Mouse (Mus musculus) small intestine, adult 2 months (tissue): ENCODE measurements around the gene Plscr1. TPM values are rescaled to one million over a fixed set of nuclear protein-coding genes. Genes with fewer than 3 reads are reported as not detected.

ENCODE experiments used
- H3K27ac ChIP-seq: fragments of 200-500 bp; 2 replicates; pipeline ENCODE4 v1.5.1; 2012; ENCODE audit warnings: low read depth, low read length, control low read depth, inconsistent platforms; ENCODE audit not compliant: insufficient read depth
- H3K27me3 ChIP-seq: fragments of 200-500 bp; 2 replicates; pipeline ENCODE4 v1.6.1; 2012; ENCODE audit warnings: mild to moderate bottlenecking, moderate library complexity, low read length, inconsistent platforms; ENCODE audit not compliant: control insufficient read depth, insufficient read depth
- H3K36me3 ChIP-seq: fragments of 200-500 bp; 2 replicates; pipeline ENCODE4 v1.6.1; 2012; ENCODE audit warnings: mild to moderate bottlenecking, low read length, control low read depth, inconsistent platforms; ENCODE audit not compliant: control insufficient read depth, insufficient read depth
- H3K4me1 ChIP-seq: fragments of 200-500 bp; 2 replicates; pipeline ENCODE4 v1.6.1; 2012; ENCODE audit warnings: low read length, inconsistent platforms, mixed read lengths; ENCODE audit not compliant: control insufficient read depth, insufficient read depth, insufficient read length
- H3K4me3 ChIP-seq: fragments of 200-500 bp; 2 replicates; pipeline ENCODE4 v1.5.1; 2012; ENCODE audit warnings: low read depth, mild to moderate bottlenecking, control low read depth, inconsistent platforms, low read length, moderate library complexity
- CTCF ChIP-seq: fragments of 200-500 bp; IDR thresholded peaks from 2 replicates; pipeline ENCODE4 v1.5.1; 2012; ENCODE audit warnings: low read depth, mild to moderate bottlenecking, control low read depth, inconsistent platforms, low read length, moderate library complexity, mixed read lengths; ENCODE audit not compliant: insufficient replicate concordance, insufficient read length; ENCODE audit errors: extremely low read depth
- POLR2A ChIP-seq: fragments of 200-500 bp; IDR thresholded peaks from 2 replicates; pipeline ENCODE4 v1.6.1; 2012; ENCODE audit warnings: low read depth, mild to moderate bottlenecking, control low read depth, inconsistent platforms, low read length, moderate library complexity
- WGBS: fragments of 180-500 bp; shearing (Covaris S2); methylation state at CpG from one replicate; pipeline ENCODE4 v1.1.7; 2018; 5-methylcytosine and 5-hydroxymethylcytosine counted together
- polyA plus RNA-seq: library from polyadenylated mRNA; depleted of rRNA; stranded (reverse); fragments of >200 nt; gene quantifications from 2 replicates; pipeline ENCODE4 v1.2.3, GENCODE M21; 2012

The Plscr1 gene
- polyA plus RNA-seq, 1 experiment, result 14.0 TPM

GRCm38 (mm10) chr9:92280048-92280447 is 30.5 kb downstream of the Plscr1 start:
- H3K27me3 ChIP-seq, result no peaks in the 10 kb centered on the region
- no peak overlapping the region for H3K4me3 ChIP-seq
- 82% methylated on average over 1 of the region's 1 CpGs for WGBS
- H3K27ac ChIP-seq, result no peak overlapping the region
- H3K36me3 ChIP-seq, result no peaks in the 10 kb centered on the region
- H3K4me1 ChIP-seq, result no peaks in the 10 kb centered on the region
- TF ChIP-seq CTCF (no peak), POLR2A (no peak)

- Histone ChIP-seq H3K4me3 (no peak overlapping the region), H3K27ac (no peak overlapping the region), H3K27me3 (no peaks in the 10 kb centered on the region; the same call in 1 of the 2 replicates), H3K36me3 (no peaks in the 10 kb centered on the region), H3K4me1 (no peaks in the 10 kb centered on the region)
- TF ChIP-seq POLR2A (no peak), CTCF (no peak)
- WGBS, result 80% methylated on average over 7 of the region's 7 CpGs
Observed at GRCm38 (mm10) chr9:92282563-92283171, 33.1 kb downstream of the Plscr1 start.

GRCm38 (mm10) chr9:92289675-92290074 is 40.1 kb downstream of the Plscr1 start:
- Histone ChIP-seq H3K4me3 (no peak overlapping the region), H3K27ac (no peak overlapping the region), H3K36me3 (no peaks in the 10 kb centered on the region), H3K4me1 (no peaks in the 10 kb centered on the region), H3K27me3 (peaks cover 10% of the 10 kb centered on the region)
- TF ChIP-seq POLR2A (no peak), CTCF (no peak)
- 67% methylated on average over 3 of the region's 3 CpGs for WGBS

GRCm38 (mm10) chr9:92292169-92292568 is 42.6 kb downstream of the Plscr1 start:
- H3K27me3 ChIP-seq, result peaks cover 10% of the 10 kb centered on the region
- 89% methylated on average over 2 of the region's 2 CpGs for WGBS
- H3K4me3 ChIP-seq, result no peak overlapping the region
- no peaks in the 10 kb centered on the region for H3K4me1 ChIP-seq
- H3K36me3 ChIP-seq, result no peaks in the 10 kb centered on the region
- no peak for TF ChIP-seq POLR2A
- no peak for TF ChIP-seq CTCF
- H3K27ac ChIP-seq, result no peak overlapping the region

- Histone ChIP-seq H3K4me3 (no peak overlapping the region), H3K36me3 (no peaks in the 10 kb centered on the region), H3K27ac (no peak overlapping the region), H3K27me3 (peaks cover 10% of the 10 kb centered on the region), H3K4me1 (no peaks in the 10 kb centered on the region)
- TF ChIP-seq CTCF (no peak), POLR2A (no peak)
- WGBS, result 75% methylated on average over 3 of the region's 3 CpGs
Observed at GRCm38 (mm10) chr9:92292922-92293321, 43.4 kb downstream of the Plscr1 start.

GRCm38 (mm10) chr9:92293560-92294548 is 44.3 kb downstream of the Plscr1 start:
- Histone ChIP-seq H3K27ac (no peak overlapping the region), H3K36me3 (no peaks in the 10 kb centered on the region), H3K4me3 (no peak overlapping the region), H3K27me3 (peaks cover 13% of the 10 kb centered on the region), H3K4me1 (no peaks in the 10 kb centered on the region)
- TF ChIP-seq POLR2A (no peak), CTCF (no peak)
- WGBS, result 29% methylated on average over 2 of the region's 2 CpGs

GRCm38 (mm10) chr9:92298288-92298687 is 48.7 kb downstream of the Plscr1 start:
- Histone ChIP-seq H3K27me3 (peaks cover 6% of the 10 kb centered on the region), H3K4me3 (no peak overlapping the region), H3K27ac (no peak overlapping the region), H3K36me3 (no peaks in the 10 kb centered on the region), H3K4me1 (no peaks in the 10 kb centered on the region)
- 71% methylated on average over 1 of the region's 1 CpGs for WGBS
- no peak for TF ChIP-seq POLR2A
- TF ChIP-seq CTCF, result no peak
